Mouse (Mus musculus) bone marrow, adult 2 months (tissue): ENCODE data around the gene Acly.

Experiments used
- CTCF ChIP-seq: fragments of 200-500 bp; IDR thresholded peaks from 2 replicates; pipeline ENCODE4 v1.5.1; 2011; ENCODE audit warnings: low read length, control low read depth; ENCODE audit not compliant: control insufficient read depth, insufficient read depth
- POLR2A ChIP-seq: fragments of 200-500 bp; IDR thresholded peaks from 2 replicates; pipeline ENCODE4 v1.6.1; 2011; ENCODE audit warnings: low read depth, mild to moderate bottlenecking, control low read depth, low read length, borderline replicate concordance; ENCODE audit not compliant: control insufficient read depth

GRCm38 (mm10) chr11:100576256-100576655 lies 48.5 kb upstream of the Acly start:
- TF ChIP-seq CTCF (no peak), POLR2A (no peak)
